Mouse (Mus musculus) embryo, embryonic 10 days (tissue): ENCODE results near the gene S1pr4.
A peak's percentile ranks its signal among the peaks of the same experiment; 100 is the strongest.

ENCODE experiments used
- DNase-seq: peaks from one replicate; pipeline ENCODE4 v3.0.0-alpha.2; 2015; ENCODE audit warnings: low spot score

The S1pr4 gene

DNA sequence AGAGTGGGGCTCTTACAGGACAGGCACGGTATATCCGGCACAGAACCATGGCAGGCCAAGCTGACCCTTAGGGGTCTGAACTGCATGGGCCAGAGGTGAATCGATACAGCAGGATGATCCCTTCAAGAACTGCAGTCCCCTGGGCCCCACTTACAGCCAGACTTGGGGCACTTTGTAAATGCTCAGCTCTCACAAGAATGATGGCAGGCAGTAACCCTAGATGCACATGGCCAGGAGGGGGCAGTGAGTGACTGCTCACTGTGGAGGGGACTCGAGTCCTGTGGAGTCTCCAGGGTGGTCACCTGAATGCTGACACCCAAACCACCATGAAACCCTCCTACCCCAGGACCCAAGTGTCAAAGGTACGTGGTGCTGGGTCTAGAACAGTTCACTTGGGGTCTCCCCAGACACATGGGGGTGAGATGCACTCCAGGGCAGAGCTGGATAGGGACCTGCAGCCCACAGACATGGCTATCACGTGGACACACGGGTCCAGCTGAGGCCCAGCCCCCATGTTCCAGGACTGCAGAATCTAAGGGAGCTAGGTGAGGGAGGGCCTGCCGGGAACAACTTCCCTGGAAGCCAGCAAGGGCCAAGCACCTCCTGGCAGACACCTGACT is 6.2 kb downstream of the S1pr4 start:
- no peak for DNase-seq

DNA sequence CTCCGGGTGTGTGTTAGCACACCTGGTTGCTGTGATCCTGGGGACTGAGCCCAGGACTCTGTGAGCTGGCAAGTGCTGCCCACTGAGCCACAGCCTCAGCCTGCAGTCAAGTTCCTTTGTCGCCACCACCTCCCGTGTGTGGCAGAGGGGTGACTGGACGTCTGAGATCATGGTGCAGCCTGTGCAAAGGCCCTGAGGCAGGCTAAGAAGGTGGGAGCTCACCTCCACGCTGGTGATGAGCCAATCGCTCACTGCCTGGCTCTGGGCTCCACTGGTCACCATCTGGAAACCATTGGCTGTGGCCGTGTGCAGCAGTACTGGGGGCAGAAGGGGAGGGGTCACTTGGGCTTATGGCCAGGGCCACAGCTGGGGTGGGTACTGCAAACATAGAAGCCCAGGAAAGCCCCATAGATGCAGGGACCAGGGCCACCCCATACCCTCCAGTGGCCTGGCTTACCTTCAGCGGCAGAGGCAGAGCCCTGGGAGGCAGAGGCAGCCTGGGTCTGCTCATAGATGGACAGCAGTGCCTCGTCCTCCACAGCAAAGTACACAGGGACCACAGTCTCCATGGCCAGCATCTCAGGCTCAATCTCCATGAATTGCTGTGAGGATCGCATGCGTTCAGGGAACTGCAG is 7.2 kb downstream of the S1pr4 start:
- no peak for DNase-seq

GRCm38 (mm10) chr10:81491018-81491417 is 8.9 kb downstream of the S1pr4 start:
- DNase-seq = no peak

DNA sequence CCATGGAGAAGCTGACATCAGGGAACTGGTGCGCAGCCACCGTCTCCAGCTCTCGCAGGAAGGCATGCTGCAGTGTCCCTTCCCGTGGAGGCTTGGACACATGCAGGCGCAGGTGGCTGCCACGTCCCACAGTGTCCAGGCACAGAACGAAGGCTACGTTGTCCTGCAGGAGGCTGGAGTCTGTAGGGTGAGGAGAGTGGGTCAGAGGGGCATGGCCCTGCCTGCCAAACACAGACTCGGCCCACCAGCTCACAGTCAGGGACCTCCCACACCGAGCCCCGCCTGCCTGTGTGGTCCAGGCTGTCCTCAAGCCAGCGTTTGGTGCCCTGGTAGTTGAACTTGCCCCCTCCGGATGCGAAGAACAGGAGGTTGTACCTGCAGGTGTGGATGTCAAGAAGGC is 10.0 kb downstream of the S1pr4 start:
- DNase-seq = no peak

DNA sequence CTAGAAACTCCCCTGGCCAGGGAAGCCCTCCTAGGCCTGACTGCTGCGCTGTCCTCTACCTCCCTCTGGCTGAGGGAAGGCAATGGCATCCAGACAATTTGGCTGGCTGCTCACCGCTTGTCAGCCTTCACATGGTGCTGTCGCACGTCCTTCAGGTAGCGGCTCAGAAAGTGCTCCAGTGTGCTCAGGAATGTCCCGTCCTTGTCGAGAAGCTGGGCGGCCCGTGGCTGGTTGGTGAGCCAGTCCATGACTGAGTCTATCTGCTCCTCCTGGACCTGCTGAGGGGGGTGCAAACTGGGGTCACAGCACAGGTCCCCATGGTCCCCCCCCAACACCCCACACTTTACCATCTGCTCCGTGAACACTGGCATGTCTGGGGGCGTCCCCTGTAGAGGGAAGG is 11.9 kb downstream of the S1pr4 start:
- no peak for DNase-seq

- no peak for DNase-seq
Measured at GRCm38 (mm10) chr10:81486496-81486895, 13.4 kb downstream of the S1pr4 start.

DNA sequence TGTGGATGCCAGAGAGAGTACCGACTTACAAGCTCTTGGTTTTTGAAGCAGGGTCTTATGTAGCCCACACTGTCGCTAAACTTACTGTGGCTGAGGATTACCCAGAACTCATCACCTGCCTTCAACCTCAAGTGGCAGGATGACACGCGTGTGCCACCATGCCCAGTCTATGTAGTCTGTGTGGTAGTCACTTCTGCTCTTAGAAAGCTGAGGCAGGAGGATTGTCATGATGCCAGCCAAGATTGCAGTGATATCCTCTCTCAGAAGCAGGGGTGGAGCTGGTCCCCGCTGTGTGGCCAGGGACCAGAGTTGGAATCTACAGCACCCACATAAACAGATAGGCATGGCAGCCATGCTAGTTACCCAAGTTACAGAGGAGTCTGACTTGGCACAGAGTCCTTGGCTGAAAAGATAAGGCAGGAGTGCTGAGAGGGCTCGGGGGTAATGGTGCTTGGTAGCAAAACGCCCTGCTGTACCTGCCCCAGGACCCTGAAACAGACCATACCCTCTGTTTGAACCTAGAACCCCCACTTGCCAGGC is 14.4 kb downstream of the S1pr4 start:
- no peak for DNase-seq

DNA sequence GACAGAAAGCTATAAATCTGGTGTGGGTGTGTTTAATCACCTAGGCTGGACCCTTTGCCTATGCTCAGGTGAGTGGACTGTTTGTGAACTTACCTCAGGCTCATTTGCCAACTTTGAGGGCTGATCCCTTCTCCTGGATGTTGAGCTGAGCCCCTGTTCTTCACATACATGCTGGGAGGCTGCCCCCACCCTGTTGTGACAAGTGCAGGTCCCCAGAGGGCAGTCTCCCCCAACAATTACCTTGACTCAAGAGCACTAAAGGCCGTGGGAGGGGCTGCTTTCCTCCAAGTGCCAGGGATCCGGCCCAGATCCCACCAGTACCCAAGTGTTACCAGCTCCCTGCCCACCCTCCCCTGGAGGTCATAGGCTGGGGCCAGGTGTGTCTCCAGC is 14.9 kb downstream of the S1pr4 start:
- DNase-seq = no peak

DNA sequence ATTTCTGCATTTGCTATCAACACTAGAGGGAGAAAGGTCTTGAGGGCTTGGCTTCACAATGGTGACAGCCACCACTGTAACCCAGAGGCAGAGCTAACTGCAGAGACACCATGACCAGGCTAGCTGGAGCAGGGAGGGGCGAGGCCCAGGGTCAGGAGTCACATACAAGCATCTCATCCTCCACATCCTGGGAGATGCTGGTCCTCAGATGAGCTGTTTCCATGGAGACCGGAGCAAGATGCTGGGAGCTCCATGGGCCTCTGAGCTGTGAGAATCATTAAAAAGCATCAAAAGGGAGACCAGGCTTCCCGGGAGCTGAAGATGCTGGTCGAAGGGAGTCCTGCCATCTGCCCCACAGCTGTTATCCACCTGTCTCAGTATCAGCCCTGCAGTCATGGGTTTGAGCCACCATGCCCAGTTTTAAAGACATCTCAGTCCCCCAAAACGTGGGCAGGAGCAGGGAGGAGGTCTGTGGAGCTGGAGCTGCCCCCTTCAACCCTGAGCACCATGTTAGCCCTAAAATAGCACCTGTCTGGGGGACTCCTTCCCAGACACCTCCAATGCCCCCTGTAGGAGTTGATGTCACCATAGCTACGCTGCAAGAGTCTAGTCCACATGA is 15.4 kb downstream of the S1pr4 start:
- DNase-seq = peak; percentile 32

- peak; percentile 57 for DNase-seq
Measured at GRCm38 (mm10) chr10:81483983-81484382, 15.9 kb downstream of the S1pr4 start.

DNA sequence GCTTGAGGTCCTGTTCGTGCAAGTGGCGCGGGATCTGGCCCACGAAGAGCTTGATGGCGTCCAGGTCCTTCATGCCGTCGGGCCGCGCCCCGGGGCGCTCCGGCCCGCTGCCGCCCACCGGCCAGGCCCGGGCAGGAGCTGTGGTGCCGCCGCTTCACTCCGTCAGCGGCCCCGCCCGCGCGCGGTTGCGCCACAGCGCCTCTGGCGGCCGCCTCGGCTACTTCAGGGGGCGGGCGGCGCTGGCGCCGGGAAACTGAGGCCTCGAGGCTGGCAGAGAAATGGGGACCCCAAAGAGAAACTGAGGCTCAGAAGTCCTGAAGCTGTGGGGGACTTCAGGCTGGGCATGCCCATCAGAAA is 17.4 kb downstream of the S1pr4 start, which contains the start of gene Celf5:
TSS of gene Celf5 (minus strand) at position 177 of the 357 bp plus-strand sequence.
- no peak for DNase-seq

GRCm38 (mm10) chr10:81481605-81482532 is 18.1 kb downstream of the S1pr4 start:
- no peak for DNase-seq

GRCm38 (mm10) chr10:81474461-81474860 is 25.5 kb downstream of the S1pr4 start:
- no peak for DNase-seq

DNA sequence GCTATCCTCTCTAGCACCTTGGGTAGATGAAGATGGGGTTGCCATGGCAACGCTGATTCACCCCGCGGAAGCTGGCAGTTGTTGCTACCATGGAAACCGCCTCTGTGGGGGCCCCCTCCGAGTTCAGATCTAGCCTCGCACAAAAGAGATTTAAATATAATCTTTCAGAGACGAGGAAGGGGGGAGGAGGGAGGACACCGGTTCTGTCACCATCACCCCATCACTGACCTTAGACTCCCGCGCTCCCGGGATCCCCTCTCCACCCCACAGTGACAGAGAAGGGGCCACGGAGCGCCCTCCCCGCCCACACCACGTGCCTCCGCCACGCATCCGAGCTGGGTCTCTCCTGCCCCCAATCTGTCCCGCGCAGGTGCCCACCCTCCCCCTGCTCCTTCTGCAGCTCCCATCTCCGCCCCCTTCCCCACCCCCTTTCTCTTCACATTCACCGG is 26.9 kb downstream of the S1pr4 start:
- peak; percentile 68 for DNase-seq

DNA sequence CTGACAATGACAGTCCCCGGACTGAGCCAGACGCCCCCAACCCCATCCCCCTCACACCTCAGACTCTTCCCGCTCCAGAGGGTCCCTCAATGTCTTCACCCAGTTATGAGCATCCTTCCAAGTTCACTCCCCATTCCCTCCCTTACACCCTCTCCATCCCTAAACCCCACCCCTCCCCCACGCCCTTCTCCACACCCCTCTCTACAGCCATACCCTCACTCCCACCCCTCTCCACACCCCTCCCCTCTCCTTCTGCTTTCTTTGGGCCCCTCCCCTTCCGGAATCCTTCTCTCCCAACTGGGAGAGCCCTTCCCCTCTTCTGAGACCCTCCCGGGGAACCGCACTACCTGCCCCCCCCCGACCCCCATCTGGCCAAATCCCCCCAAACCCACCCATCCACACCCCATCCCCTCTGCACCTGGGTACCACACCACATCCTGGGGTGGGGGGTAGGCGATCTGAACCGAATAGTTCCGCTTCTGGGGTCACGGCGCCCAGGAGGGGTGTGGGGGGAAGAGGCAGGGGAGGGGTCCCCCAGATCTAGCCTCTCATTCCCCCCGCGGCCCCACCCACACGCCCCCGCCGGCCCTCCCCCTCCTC is 27.4 kb downstream of the S1pr4 start:
- DNase-seq = no peak

DNA sequence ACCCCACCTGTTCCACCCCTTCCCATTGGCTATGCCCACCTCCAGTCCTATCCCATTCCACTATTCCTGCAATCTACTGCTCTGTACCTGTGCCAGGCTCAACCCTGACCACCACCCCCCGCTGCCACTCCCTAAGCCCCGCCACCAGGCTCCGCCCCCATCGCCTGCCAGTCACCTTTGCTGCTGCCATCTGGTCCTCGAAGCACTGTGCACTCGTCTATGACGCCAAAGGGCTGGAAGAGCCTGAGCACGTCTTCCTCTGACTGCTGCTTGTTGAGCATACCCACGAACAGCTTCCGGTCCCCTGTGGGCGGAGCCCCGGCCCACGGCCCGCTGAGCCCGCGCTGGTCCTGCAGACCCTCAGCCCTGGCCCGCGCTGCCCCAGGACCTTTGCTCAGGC is 29.5 kb downstream of the S1pr4 start:
- no peak for DNase-seq

GRCm38 (mm10) chr10:81469253-81469652 is 30.7 kb downstream of the S1pr4 start:
- no peak for DNase-seq

- DNase-seq = no peak
Measured at GRCm38 (mm10) chr10:81467670-81468235, 32.2 kb downstream of the S1pr4 start.

- peak; percentile 2 for DNase-seq
Measured at GRCm38 (mm10) chr10:81466881-81467280, 33.1 kb downstream of the S1pr4 start.

DNA sequence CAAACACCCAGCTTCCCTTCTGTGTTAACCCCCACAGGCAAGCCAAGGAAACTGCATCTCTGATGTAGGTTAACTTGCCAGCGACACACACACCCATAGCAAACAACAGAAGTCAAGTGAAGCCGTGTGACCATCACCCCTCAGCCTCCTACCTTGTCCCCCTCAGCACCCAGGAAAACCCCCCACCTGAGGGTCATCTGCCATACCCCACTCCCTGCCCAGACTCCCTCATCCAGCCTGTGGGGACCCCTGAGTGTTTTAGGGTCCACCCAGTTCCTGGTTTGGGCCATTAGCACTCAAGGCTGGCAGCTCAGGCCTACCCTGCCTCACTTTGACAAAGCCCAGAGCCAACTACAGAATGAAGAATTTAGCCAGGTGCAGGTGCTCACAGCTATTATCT is 33.9 kb downstream of the S1pr4 start:
- no peak for DNase-seq

DNA sequence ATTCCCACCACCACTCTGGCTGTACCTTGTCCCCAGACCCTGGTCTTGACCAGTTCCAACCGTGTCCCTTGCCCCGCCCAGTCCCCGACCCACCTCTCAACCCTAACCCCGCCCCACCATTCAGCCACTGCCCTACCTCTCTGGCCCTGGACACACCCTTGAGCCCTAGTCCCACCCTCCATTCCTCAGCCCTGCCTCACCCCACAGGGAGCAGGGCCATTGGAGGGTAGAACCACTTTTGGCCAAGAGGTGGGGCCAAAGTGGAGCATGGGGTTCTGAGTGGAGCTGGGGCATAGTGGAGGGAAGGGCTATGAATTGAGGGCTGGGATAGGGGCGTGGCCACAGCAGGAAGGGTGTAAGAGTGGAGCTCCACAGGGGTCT is 34.7 kb downstream of the S1pr4 start:
- DNase-seq = no peak
